Mouse (Mus musculus): ENCODE measurements around the gene Akr1b3.

GRCm38 (mm10) chr6:34334673-34335072 is 17.4 kb upstream of the Akr1b3 start:
- TF ChIP-seq POLR2A (IDR thresholded peaks at IDR 0.05; ENCODE audit: insufficient read length, low read depth) (no peak), MAX (IDR thresholded peaks at IDR 0.05; ENCODE audit: low read depth) (no peak), TCF12 (IDR thresholded peaks at IDR 0.05; ENCODE audit: insufficient read depth, poor library complexity, severe bottlenecking) (no peak), USF1 (IDR thresholded peaks at IDR 0.05; ENCODE audit: low read depth) (no peak), MYOG (IDR thresholded peaks at IDR 0.05; ENCODE audit: control insufficient read depth in 1 of 3, insufficient read depth in 1 of 3, insufficient read length in 2 of 3, low read depth in 2 of 3) (no peak), POLR2AphosphoS2 (IDR thresholded peaks at IDR 0.05; ENCODE audit: insufficient read length, low read depth) (no peak), MYOD1 (IDR thresholded peaks at IDR 0.05; ENCODE audit: control insufficient read depth in 1 of 3, insufficient read length in 2 of 3, low read depth in 2 of 3) (no peak), CEBPB (IDR thresholded peaks at IDR 0.05; ENCODE audit: insufficient read depth, poor library complexity, severe bottlenecking) (no peak)

All from myocyte (in vitro differentiated cells).